Mouse (Mus musculus) kidney, postnatal 10 days (tissue): ENCODE measurements around the gene Dnm1.
A peak's percentile ranks its signal among the peaks of the same experiment; 100 is the strongest.
"Not testable (repeated sequence)": the region's sequence is repeated elsewhere in the genome, so short reads cannot be mapped to it uniquely, and the experiment has no call there.

ENCODE experiments used
- DNase-seq: peaks from one replicate; pipeline ENCODE4 v3.0.0; 2021; ENCODE audit warnings: mixed read lengths

Gene Dnm1

GRCm38 (mm10) chr2:32353007-32353542 lies at the start of gene Dnm1:
Gene Dnm1 (minus strand): TSS chr2:32353338.
- DNase-seq, result peak; percentile 94

GRCm38 (mm10) chr2:32396695-32397094 lies 43.6 kb upstream of the Dnm1 start:
- peak; percentile 46 for DNase-seq

- DNase-seq, result peak; percentile 95
Measured at GRCm38 (mm10) chr2:32395946-32396621, 42.9 kb upstream of the Dnm1 start.

- DNase-seq, result peak; percentile 94
Measured at GRCm38 (mm10) chr2:32395484-32395945, 42.4 kb upstream of the Dnm1 start, which contains the start of gene Ptges2. Gene Ptges2 (plus strand): TSS chr2:32395896.

DNA sequence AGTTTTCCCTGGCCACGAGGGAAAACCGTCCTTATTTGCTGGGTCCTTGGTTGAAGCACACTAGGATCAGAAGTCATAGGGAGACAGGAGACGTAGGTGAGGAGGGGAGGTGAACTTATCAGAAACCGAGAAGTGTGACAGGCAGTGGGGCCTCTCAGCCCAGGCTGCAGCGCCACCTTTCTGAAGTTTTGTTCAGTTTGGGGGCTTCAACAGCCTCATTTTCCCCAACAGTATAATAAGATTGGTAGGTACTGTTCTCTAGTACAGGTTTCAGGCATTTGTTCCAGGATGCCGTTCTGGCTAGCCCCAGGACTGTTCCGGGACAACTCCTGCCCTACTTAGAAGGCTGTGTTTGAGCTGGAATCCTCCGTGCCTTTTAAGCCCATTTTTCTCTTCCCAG lies 41.8 kb upstream of the Dnm1 start:
- peak; percentile 72 for DNase-seq

DNA sequence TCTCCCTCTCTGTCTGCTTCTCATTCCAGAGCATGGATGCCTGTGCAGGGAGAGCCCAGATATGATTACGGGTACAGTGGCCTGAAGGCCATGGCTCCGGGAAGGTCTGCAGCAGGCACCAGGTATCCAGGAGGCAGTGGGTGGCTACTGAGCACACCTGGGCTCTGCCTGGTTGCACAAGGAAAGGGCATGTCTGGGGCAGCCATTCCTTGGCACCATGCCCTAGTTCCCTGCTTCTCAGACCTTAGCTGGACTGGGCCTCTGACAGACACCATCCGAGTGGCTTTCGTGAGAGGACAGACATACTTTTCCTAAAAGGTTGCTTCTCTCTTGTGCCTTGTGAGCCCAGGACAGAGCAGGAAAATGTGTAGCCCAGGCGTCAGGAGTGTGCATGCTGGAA lies 38.9 kb upstream of the Dnm1 start:
- DNase-seq, result peak; percentile 84

GRCm38 (mm10) chr2:32390871-32391270 lies 37.7 kb upstream of the Dnm1 start:
- DNase-seq, result peak; percentile 59

DNA sequence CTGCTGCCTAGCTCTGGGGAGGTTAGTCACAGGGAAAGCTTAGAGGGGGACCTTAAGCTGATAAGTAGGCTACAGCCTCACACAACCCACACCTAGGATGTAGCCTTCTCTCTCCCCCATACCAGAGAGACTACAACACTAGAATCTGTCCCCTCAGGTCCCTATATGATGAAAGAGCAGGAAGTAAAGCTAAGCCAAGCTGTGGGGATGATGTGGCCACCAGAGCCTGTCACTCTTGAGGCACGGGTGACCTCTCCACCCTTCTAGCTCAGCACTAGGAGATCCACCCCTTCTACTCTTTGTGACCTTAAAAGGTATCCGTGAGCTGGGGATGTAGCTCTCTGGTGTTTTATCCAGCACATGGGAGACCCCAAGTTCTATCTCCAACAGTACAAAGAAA lies 36.0 kb upstream of the Dnm1 start:
- no peak for DNase-seq

DNA sequence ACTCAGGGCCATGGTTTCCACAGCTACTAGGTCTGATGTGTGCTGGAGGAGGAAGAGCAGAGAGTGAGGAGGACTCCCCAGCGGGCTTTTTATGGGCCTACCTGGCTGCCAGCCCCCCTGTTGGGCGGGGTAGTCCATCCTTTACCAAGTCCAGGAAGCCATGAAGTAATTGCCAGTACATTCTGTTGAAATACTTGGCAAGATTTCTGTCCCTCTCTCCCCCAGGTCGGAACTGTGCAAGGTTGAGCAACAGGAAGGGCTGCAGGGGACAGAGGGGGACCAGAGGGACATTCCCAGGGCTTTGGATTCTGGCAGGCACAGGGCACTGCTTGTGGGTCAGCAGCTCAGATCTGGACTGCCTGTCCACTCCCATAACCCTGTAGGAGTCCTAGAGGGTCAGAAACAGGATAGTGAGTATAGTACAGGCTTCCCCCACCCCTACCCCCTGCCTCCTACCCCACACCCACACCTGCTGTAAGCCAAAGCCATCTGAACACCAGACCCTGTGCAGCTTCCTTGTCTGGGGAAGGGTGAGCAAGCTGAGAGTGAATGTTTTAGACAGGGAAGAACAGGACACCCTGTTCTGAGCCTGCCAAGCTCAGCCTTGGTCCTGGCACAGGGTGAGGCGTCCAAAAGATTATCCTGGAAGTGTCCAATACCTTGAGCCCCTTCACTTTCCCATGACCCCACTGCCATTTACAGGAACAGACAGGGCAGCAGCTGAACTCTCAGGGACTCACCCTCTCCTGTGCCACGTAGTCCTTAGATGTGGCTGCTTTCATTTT lies 34.8 kb upstream of the Dnm1 start, which contains the start of gene Lcn2:
TSS of gene Lcn2 (minus strand) at position 547 of the 785 bp plus-strand sequence.
- DNase-seq, result no peak

GRCm38 (mm10) chr2:32382689-32383088 lies 29.6 kb upstream of the Dnm1 start:
- no peak for DNase-seq

DNA sequence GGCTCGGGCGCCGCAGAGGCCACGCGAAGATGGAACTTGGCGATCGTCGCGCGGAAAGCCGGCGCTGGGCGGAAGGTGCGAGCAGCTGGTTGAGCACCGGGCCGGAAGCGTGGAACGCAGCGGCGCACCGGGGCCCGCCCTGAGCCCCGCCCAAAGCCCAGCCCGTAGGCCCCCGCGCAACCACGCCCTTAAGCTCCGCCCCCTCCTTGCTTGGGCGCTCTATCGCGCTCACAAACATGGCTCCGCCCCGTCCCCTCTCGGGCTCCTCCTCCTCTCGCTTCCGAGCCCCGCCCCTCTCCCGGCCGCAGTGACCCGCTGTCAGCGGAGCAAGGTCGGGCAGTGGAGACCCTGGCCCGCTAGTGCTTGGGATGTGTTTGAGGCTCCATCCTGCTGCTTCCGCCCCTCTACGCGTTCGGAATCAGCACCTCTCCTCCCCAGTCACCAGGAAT lies 28.7 kb upstream of the Dnm1 start, which contains the start of gene 1110008P14Rik:
TSS of gene 1110008P14Rik (minus strand) at position 164 of the 449 bp plus-strand sequence.
- peak; percentile 97 for DNase-seq

DNA sequence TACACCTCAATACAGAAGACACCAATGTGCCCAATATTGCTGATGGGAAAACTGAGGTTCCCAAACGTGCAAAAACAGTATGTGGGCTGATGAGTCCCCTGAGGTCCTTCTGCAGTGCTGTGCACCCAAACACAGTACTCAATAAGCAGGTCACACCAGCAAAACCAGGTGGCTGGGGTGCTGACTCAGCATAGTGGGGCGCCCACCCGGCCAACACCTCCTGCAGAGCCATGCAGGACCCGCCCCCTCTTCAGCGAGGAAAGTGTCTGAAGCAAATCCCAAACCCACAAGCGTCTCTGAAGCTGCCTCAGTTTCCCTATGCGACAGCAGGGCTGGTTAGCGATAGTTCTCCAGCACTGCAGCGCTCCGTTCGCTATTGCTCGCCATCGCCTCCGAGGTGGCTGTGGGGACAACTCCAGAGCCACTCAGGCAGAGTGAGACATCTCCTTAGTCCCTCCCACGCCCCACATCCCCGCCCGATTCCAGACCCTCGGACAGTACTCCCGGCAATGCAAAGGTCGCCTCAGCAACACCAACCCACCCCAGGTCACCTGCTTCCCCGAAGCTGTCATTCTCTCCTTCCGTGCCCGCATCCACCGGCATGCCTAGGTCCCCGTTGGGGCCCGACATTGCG lies 28.1 kb upstream of the Dnm1 start:
- DNase-seq, result no peak

- no peak for DNase-seq
Measured at GRCm38 (mm10) chr2:32380001-32380500, 26.9 kb upstream of the Dnm1 start.

GRCm38 (mm10) chr2:32376963-32377362 lies 23.8 kb upstream of the Dnm1 start:
- no peak for DNase-seq

DNA sequence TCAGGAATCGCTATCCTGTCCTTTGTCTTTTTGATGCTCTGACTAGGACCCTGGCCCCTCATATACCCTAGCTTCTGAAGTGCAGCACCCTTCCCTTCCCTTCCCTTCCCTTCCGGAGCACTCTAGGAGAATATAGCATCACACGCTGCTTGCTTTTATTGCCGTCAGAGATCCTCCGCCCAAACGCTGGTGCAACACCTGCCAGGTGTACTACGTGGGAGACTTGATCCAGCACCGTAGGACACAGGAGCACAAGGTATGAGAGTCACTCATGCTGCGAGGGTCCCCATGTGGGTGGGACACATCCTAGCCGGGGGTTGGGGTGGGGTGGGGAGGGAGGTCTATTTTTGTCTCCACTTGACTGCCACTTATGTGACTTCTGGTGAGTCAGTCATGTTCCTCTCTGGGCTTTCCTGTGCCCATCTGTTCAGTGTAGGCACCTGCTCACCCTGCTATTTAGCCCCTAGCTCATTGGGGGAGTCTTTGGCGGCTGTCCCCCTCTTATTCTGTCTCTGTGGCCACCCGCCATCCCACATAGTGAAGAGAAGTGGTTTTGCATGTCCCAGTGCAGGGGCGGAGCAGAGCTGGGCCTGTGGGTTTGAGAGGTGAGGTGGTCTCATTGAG lies 22.3 kb upstream of the Dnm1 start:
- no peak for DNase-seq

DNA sequence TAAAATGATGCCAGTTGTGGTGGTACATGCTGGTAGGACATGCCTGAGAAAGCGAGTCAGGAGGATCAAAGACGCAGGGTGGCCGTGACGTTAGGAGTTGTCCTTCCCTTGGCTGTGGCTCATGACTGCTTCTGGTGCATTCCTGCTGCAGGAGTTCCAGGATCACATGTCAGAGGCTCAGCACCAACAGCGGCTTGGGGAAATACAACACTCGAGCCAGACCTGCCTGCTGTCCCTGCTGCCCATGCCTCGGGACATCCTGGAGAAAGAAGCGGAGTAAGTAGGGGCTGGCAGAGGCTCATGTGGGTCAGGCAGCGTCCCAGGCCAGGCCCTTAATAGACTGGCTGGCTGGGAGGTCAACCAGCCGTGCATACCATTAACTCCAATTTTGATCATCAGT lies 21.1 kb upstream of the Dnm1 start:
- DNase-seq, result no peak

DNA sequence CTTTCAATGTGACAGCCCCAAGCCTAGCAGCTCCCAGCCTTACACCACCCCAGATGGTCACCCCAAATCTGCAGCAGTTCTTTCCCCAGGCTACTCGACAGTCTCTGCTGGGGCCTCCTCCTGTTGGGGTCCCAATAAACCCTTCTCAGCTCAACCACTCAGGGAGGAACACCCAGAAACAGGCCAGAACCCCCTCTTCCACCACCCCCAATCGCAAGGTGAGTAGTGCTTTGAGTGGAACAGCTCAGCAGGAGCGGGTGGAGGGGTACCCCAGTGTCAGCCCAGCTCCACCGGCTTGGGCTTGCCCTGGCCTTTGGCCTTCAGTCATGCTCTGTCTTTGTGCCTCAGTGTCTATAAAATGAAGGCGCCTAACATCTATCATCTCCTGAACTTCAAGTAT lies 14.2 kb upstream of the Dnm1 start:
- DNase-seq, result no peak

- DNase-seq, result no peak
Measured at GRCm38 (mm10) chr2:32364121-32364520, 11.0 kb upstream of the Dnm1 start.

GRCm38 (mm10) chr2:32363376-32364106 lies 10.4 kb upstream of the Dnm1 start:
- DNase-seq, result peak; percentile 65

DNA sequence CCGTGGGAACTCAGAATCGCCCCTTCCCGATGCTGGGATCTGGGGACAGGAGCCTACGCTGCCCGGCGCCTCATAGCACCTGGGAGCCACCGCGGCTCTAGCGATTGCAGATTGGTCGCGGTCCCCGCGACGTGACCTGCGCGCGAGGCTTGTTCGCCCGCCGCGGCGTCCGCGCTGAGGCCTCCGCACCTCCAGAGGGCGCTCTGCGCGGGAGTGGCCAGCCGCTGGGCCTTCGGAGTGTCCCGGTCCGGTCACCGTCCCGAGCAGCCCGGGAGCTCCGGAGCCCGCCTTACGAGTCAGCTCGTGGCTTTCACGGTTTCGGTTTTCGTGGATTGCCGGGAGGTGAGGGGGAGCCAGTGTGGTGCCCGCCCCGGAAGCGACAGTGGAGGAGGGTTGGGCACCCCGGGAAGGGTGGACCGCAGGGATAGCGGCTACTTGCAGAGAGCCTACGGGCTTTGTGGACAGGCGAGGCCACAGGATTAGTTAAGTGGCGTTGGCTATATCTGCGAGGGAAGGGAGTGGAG lies 9.7 kb upstream of the Dnm1 start:
- DNase-seq, result peak; percentile 94

DNA sequence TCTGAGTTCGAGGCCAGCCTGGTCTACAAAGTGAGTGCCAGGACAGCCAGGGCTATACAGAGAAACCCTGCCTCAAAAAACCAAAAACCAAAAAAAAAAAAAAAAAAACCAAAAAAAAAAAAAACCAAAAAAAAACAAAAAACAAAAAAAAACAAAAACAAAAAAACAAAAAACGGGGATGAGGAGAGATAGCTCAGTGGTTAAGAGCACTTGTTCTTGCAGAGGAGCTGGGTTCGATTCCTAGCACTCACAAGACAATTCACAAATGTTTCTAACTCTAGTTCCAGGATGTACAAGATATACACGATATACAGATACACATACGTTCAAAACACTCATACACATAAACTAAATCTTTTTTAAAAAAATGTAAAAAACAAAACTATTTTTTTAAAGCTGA lies 9.1 kb upstream of the Dnm1 start:
- not testable (repeated sequence) for DNase-seq
